Mouse (Mus musculus) thymus, postnatal 14 days (tissue): Measurements from ENCODE around the gene A2ml1.

Source experiments
- DNase-seq: peaks from one replicate; pipeline ENCODE4 v3.0.0; 2021

A2ml1 gene

DNA sequence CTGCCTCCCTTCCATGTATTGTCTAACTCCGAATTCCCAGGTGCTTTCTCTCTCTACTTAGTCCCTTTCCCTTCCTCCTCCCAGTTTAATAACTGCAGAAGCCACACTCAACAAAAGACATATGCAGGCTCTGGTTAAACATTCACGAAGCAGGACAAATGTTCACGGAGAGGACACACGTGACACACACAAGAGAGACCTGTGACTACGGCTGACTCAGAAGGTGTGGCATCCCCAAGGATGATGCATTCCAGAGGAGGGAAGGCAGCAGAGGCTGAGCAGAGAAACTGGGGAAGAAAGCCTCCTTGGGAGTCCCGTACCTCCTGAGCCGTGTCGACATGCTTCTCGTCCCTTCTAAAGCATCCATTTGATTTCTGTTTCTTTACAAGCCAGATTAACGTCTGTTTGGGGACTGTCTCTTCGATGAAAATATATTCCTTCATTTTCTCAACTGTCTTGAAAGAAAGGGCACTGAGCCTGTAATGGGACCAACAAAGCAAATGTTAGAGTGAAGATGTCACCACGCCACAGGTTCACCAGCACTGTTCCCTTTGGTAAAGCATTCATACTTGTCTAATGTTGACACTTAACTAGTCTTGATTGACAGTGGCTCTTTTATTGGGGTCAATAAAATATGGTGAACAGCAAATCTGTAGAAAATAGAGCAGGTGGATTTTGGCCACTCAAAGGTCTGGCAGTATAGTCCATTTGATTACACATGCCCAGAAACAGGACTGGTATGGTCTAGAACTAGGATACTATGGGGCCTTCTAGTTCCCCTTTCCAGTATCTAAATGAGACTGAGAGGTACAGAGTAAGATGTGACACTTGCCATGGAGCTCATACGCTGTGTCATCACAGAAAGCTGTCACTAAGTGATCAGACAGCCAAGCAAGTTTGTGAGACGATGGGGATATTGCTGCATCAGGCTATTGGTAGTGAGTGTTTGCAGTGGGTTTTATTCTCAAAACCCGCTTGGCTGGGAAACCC lies 31.6 kb downstream of the A2ml1 start:
- DNase-seq: no peak

DNA sequence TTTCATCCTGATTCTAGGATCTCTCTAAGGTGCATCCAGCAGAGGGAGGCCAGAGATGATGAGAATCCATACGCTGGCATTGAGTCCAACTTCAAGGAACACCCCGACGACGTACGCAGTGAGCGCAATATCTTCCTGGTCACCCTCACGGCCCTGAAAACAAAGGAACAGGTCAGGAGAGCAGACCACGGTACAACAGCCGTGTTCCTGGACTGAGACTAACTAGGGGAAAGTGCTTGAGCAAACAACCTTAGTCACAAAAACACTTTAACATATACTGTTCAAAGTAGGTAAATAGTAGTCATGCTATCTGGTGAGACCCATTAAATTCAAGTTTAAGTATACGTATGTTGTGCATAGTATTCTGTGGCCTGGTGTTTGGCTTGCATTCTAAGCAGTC lies 32.9 kb downstream of the A2ml1 start:
- DNase-seq: no peak

DNA sequence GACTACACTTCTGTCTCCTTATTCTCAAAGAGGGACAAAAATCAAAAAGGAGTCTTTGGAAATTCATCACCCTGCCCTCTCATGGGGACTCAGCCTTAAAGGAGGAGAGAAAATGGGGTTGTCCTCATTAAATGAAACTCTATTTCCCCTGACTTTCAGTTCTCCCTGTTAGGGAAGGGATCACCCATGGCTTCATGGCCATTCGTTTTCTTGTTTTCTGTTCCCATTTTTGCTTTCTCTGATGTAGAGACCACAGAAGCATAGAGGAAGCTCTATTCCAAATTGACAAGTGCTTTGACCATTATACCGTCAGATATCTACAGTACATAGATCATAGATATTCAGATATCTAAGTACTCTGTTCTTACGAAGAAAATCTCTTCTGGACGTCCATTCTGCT lies 36.0 kb downstream of the A2ml1 start:
- no peak for DNase-seq

DNA sequence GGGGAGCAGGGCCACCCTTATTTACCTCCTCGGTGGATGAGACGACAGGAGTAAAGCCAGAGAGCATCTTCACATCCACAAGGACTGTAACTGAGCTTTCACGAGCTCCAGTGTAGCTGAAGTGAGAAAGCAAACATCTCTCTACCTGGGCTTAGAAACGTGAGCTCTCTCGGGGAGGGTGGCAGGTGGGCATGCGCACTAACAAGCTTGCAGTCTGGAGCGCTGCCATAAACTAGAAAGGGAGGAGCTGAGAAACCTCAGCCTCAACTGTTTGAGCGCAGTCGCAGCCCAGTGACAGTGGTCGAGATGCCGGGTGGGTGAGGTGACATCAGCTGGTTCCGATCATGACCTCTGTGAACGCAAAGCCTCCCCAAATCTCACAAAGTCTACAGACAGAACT lies 38.2 kb downstream of the A2ml1 start:
- DNase-seq: no peak

DNA sequence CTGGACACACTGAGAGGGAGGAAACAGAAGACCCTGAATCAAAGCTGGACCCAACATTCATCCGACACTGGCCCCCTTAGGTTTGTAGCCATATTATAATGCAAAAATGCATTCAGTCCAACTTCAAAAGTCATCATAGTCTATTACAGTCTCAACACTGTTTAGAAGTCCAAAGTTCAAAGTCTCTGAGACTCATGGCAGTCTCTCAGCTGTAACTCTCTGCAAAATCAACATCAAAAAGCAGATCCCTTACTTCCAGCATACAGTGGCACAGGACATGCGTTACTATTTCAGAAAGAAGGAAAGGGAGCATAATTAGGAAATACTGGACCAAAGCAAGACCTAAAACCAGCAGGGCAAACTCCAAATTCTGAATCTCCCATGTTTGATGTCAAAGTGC lies 46.2 kb downstream of the A2ml1 start:
- DNase-seq: no peak

DNA sequence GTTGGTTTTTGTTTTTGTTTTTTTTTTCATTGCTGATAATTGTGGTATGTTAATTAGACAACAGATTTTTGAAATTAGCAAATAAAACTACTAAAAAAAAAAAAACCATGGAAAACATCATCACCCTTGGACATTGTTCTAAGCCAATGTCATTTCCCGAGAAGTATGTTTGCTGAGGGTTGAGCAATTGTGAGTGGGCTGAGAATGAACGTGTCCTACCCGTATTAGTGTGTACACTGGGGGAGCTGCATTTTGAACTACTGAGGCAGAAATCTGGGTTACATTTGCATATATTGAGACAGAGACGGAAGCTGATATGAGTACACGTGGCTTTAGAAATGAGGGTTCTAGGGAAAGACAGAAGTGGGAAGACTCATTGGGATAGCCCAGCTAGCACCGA lies 48.1 kb downstream of the A2ml1 start:
- DNase-seq: no peak

DNA sequence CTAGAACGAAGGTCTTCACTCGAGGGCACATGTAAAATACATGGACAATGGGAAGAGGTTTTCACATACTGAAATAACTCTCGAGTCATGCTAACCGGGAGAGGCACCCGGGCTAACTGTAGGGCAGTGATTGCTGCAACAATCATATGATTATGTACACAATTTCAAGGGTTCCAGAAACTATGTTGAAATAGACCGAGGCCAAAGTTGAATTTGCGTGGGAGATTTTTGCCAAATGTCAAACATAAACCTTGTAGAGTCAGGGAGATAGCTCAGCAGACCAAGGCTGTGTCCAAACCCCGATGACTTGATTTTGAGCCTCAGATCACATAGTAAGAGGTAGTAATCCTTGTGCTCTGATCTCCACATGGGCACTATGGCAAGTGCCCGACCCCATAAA lies 48.7 kb downstream of the A2ml1 start:
- DNase-seq: no peak

DNA sequence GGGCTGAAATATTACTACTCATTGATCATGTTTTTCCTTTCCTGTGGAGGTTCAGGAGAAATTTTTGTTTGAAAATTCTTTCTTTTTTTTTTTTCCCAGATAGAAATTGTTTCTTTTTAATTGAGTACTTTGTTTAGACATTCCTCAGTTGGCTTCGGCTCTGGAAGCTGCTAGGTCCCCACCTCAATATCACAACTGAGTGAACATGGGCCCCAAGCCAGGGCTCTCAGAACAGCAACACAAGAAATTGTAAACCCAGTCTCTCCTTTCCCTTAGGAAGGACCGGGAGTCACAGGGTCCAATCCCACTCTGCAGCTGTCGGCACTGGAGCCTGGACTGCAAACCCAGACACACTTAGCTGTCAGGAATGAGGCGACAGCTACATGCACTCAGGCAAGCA lies 52.9 kb downstream of the A2ml1 start:
- no peak for DNase-seq

DNA sequence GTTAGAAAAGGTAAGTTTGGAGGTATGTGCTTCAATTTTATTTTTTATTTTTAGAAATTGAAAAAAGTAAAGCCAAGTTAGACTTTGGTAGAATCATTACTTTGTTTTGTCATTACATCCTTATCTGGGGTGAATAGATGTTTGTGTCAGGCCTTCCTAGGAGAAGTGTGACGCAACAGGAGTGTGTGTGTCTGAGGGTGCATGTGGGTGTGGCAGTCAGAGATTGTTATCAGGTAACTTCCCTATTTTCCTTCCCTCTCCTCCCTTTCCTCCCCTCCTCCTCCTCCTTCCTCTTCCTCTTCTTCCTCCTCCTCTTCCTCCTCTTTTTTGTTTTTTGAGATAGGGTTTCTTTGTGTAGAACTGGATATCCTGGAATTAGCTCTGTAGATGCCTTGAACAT lies 54.3 kb downstream of the A2ml1 start:
- DNase-seq: no peak

DNA sequence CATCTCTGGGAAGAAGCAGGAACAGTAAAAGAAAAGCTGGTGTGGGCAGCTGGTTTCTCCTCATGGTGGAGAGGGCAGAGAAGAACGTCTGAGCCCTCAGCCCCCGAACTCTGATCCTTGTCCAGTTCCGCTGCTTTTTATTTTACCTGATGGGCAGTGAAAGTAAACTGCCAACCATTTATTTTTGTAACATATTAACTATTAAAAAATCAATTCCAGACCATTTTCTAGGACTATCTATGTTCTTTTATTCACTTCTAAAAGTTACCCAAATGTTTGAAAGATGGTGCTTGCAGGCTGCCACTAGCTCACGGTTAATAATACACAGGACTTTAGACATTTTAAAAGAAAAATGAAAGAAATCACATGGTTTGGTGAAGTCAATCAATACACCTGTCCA lies 54.8 kb downstream of the A2ml1 start, which contains the start of gene Pzp:
Gene Pzp, minus strand, starts transcription at position 120 of the 400 bp plus-strand sequence.
- DNase-seq: no peak

DNA sequence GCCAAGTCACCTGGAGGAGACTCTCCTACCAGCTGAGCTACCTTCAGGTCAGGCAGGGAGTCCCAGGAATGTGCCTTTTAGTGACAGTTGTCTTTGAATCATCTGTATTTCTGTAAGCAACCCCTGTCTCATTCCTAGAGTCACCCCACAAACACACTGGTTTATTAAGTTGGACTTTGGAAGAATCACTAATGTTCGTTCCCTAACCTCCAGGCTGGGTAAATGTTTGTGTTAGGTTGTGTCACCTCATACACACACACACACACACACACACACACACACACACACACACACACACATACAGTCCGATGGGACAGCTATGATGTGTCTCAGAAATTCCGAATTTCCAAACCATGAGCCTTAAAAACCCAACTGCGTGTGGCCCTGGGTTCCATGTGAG lies 55.6 kb downstream of the A2ml1 start:
- DNase-seq: no peak

DNA sequence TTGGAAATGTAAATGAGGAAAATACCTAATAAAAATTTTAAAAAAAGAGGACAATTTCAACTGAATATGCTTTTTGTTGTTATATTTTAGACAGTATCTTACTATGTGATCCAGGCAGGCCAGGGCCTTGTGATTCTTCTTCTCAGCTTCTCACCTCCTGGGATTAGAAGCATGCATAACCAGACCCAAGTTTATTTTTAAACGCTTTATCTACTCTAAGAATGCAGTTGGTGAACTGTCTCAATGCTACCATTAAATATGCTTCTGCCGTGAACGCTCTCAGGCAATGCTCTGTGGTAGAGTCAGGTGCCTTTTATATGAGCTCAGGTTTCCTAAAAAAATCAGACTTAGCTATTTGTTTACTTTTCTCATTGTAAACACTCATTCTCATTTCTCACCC lies 58.0 kb downstream of the A2ml1 start:
- DNase-seq: no peak

DNA sequence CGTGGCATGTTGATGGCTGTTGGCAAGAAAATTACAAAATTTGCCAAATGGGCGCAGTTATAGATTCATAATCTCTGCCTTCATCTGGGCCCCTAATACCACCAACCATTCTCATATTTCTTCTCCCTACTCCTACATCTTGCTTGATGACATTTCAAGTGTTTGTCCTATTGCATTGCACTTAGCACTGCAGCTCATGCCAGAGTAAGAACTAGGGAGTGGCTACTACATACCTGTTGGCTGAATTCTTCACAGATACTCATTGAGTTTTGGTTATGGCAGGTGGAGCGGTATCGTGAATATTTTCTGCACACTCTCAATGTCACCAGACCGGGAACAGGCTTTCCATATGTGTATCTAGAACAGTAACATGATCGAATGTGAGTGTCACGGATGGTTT lies 62.2 kb downstream of the A2ml1 start:
- no peak for DNase-seq

DNA sequence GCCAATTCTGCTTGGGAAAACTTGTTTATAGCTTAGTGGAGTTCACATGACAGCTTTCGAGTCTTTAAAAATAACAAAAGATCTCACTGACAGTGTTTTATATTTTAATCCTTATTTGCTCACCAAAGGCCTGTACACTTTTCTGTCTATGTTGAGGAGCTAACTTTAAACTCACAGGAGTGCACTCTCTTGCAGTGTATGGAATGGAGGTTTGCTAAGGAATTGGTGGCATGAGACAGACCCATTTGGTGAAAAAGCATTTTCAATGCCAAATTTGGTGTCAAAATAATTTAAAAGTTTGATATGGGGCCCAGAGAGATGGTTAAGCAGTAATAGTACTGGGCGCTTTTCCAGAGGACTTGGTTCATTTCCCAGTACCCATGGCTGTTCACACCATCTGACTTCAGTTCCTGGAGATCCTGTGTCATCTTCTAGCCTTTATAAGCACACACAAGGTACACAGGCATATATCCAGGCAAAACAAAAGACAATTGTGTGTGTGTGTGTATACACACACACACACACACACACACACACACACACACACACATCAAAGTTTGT lies 75.7 kb downstream of the A2ml1 start:
- no peak for DNase-seq

DNA sequence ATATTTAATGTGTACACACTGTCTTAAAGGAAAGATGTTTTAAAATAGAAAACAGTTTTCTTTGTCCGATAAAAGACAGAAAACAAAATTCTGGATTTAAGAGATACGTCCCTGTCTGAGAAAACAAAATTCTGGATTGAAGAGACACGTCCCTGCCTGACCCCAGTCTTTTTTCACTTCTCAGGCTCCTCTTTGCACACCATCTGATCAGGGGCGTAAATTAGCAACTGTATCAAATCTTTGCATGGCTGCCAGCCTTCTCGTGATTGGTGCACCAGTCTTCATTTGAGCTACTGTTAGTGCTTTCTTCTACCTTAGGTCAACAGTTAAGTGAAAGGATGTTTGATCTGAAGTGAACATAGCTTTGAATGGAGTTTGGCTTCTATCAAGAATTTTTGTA lies 76.7 kb downstream of the A2ml1 start:
- no peak for DNase-seq

DNA sequence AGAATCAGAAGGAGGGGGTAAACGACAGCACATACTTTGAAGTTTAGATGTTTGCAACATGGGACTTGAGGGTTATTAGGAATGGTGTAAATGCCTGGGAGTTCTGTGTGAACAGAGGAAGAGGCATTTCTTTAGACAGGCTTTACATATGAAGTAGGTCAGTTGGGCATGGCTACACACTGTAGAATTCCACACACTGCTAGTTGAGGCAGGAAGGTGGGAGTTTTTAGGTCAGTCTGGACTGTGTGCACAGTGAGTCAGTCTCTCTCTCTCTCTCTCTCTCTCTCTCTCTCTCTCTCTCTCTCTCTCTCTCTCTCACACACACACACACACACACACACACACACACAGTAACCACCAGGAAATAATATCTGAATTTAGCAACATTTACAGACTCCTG lies 86.1 kb downstream of the A2ml1 start:
- DNase-seq: no peak

DNA sequence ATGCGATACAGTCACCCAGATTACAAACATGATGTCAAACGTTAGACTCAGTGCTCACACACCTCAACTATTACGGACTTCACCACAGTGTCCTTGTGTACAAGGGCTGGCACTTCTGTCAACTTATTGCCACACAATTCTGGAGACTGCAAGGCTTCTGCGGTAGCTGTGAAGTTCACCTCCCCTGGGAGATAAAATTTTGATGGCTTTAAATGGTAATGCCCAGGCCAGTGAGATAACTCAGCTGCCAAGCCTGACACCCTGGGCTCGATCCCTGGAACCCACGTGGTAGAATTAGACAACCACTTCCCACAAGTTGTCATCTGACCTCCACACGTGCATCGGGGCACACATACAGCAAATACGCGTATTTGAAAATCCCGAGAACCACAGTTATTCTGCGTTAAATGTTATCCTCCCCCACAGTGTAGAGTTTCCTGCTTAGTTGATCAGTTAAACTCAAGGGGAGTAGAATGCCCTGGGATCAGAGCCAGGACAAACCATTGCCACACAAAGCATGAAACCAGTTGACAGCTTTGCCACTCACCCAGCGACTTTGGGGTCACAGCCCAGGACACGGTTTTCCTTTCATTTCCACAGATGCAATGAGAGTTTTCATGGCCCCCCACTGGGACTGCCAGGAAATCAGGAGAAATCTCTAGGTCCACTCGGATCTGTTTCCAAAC lies 86.6 kb downstream of the A2ml1 start:
- no peak for DNase-seq

DNA sequence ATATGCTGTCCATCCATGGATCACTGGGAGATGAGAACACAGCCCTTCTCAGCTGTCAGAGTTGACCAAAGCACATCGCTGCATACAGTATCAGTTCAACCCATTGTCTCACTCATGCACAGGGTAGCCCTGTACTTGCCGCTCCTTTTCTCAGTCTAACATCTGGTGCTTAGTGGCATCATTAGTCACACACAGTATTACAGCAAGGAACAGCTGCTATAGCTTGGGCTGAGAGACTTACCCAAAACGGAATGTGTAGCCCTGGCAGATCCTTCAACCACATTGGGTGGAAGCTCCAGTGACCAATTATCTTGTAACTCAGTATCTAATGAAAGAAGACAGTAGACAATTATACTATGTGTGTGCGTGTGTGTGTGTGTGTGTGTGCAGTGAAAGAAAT lies 89.5 kb downstream of the A2ml1 start:
- DNase-seq: no peak

DNA sequence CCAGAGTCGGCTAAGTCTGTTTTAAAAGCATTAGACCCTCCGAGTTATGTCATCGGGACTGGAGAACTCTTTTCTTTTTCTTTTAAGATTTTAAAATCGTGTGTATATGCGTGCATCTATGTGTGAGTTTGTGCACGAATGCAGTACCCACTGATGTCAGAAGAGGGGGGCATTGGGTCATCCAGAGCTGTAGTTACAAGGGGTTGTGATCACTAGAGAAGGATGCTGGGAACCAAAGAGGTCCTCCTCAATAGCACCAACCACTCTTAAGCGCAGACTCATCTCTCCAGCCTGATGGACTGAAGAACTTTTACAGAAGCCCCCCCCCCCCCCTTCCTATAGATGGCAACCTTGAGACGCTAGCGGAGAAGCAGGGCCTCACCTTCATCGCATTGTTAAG lies 91.3 kb downstream of the A2ml1 start:
- DNase-seq: no peak
